Mouse (Mus musculus) c-Kit-positive CD71-positive TER-119-positive erythroid progenitor cells, embryonic 14.5 days (primary cell): ENCODE measurements at regions not wholly inside any gene's neighbourhood (a gene's known extent, or its start where the extent isn't known, plus 50 kb on each side); places are given as distances from the start of the nearest gene placed in this dataset.

Source experiments
- DNase-seq: peaks from one replicate; pipeline ENCODE4 v3.0.0-alpha.2; 2013; ENCODE audit warnings: low spot score

DNA sequence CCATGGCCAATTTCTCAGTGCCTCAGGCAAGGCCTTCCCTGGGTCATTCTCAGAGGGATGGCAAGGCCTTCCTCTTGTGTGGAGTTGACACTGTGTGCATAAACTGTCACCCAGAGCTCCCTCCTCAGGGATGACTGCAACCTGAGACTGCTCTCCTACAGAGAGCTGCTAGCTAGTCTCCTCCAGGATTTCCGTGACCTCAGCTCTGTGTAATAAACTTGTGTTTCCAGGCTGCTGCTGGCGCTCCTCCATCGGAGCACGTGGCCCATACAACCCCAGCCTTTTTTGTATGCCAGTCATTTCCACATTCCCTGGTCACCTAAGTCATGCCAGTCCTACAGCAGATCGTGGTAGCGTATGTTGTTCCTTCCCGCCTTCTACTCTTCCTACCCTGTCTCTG lies 714.3 kb upstream of the Car8 start:
- DNase-seq: no peak

GRCm38 (mm10) chr4:8949951-8950350 lies 711.1 kb upstream of the Car8 start:
- no peak for DNase-seq

GRCm38 (mm10) chr4:8949537-8949936 lies 710.7 kb upstream of the Car8 start:
- no peak for DNase-seq

DNA sequence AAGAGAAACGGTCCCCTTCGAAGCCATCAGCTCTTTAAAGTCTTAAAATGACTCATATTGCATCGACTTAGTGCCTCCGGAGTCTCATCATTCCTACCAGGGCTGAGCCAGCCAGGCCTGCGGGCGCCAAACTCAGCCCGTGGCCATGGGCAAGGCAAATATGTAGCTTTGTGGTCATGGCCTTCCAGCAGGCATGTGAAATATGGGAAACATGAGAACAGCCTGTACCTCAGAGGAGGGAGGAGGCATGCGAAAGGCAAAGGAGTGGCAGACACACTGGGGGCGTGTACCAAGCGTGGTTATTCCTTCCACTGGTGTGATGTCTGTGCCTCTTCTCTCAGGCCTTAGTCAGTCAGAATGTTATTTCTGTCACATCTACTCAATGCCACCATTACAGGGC lies 706.3 kb upstream of the Car8 start:
- DNase-seq: no peak

- no peak for DNase-seq
Observed at GRCm38 (mm10) chr4:8943080-8943479, 704.2 kb upstream of the Car8 start.

- DNase-seq: no peak
Observed at GRCm38 (mm10) chr4:8938948-8939411, 700.1 kb upstream of the Car8 start.

GRCm38 (mm10) chr4:8935899-8936298 lies 697.1 kb upstream of the Car8 start:
- DNase-seq: no peak

GRCm38 (mm10) chr4:8934541-8934940 lies 695.7 kb upstream of the Car8 start:
- no peak for DNase-seq

DNA sequence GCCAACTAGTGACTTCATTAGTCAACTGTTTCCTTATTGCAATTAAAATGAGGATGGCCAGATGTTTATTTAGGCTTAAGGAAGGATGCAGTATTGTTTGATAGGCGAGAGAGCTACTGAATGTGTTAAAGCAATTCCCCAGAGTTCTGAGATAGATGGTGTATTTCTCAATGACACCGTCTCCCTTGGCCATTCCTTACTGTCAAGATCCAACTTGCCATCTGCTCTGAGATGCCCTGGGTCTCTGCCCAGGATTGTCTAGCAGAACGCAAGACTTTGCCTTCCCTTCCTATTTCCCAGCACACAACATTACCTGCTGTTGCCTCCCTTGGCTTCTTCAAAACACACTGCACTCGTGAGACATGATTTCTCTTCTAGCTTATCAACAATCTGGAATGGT lies 690.5 kb upstream of the Car8 start:
- DNase-seq: no peak

DNA sequence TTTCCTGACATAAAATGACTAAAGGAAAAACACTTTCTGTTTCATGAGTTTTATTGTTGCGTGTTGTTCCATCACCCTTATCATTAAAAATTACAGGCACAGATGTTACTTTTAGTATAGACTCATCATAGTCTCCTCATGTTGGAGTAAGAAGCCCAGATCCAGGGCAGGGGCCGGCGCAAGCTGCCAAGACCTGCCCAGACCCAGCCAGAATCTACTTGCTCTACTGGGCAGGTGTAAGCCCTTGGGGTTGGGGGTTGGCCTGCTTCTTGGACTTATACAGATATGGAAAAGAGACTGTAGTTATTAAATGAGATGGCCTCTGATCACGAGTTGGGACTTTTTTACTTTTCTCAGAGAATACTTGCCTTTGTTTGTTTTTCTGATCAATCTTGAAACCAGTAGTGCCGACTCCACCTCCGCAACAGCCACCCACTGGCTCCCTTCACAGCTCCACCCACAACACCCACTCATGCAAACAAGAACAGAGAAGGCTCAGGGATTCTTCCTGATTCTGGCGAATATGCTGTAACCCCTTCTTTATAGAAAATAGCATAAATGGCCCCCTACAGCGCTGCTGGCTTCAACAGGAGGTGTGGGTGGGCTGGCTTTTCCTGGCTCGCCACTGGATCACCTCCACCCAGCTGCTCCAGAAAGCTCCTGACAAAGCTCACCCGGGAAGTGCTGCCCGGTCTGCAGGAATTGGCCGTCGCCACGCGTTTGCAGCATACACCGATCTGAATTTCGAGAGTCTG lies 689.9 kb upstream of the Car8 start:
- DNase-seq: no peak

- no peak for DNase-seq
Observed at GRCm38 (mm10) chr4:8927276-8927906, 688.5 kb upstream of the Car8 start.

- DNase-seq: no peak
Observed at GRCm38 (mm10) chr4:8926642-8927275, 687.9 kb upstream of the Car8 start.

DNA sequence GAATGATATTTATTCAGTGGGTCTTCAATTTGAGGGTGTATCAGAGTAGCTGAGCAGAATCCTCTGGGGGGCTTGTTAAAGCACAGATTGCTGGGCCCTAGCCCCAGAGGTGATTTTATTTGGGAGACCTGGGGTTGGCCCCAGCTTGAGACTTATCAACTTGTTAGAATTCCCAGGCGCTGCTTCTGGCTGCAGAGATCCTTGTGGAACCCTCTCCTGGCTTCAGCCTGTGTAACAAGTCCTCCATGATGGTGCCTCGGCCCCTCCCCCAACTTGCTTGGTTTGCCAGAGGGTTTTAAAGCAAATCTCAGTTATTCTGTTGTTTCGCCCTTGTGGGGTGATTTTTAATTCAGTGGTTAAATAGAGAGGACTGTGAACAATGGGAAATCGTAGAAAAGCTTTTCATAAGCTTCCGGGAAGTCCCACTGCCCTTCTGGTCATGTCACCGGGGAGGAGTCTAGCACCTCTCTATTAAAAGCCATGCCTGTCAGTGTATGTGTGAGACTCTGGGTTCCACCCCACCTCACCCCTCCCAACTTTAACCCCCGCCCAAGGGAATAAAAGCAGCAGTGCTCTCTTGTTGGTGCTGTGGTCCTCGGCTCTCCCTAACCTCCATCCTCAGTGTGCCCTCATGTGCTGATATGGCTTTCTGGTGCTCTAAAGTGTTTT lies 684.0 kb upstream of the Car8 start:
- DNase-seq: no peak

DNA sequence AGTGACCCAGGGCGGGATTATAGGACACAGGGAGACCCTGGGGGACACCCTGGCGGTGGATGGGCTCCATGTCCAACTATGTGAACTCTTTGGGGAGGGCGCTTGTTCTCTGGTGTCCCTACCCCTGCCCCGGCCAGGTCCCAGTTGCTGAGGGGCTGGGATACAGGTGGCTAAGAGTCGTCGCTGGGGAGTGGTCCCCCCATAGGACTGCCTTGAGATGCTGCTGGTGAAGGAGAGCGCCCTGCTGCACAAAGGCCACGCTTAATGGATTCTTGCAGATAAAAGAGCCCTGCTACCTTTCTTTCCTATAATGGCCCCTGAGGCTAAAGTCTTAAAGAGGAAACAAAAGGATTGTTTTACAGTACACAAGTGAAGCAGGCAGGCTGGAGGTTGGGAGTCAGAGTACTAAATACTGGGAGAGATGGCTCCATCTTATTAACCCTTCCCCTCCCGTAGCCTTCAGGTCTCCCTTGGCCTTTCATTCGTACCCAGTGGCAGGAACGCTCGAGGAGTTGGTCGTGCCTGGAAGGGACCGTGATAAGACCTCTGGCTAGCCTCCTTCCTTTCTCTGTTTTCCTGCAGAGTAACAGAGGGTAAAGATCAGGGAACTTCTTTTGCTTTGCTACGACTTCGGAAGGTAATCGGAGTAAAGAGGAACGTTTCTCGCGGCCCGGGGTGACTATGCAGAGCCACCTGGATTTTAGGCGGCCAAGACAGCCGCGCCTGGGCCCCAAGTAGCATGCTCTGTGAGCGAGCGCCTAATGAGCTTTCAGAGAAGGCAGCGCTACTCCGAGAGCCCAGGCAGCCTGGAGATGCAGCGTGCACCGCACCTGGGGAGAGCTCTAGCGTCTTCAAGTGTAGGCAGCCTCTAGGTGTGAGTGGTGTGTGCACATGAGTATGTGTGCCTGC lies 682.9 kb upstream of the Car8 start:
- DNase-seq: no peak

DNA sequence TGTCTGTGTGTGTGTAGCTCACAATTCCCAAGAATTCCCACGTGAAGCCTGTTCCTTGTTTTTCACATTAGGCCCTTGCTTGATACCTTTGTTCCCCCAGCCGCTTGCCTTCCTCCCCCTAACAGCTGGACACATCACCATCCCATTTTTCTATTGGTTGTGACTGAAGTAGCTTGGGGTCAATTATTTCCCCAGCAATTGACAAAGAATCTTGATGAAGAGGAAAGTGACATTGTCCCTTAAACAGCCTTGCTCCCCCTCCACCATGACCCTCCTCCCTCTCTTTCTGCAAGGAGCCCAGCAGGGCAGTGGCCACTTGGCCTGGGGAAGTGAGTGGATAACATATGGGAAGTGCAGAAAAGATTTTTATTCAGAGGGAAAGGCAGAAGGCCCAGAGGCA lies 681.5 kb upstream of the Car8 start:
- DNase-seq: no peak

DNA sequence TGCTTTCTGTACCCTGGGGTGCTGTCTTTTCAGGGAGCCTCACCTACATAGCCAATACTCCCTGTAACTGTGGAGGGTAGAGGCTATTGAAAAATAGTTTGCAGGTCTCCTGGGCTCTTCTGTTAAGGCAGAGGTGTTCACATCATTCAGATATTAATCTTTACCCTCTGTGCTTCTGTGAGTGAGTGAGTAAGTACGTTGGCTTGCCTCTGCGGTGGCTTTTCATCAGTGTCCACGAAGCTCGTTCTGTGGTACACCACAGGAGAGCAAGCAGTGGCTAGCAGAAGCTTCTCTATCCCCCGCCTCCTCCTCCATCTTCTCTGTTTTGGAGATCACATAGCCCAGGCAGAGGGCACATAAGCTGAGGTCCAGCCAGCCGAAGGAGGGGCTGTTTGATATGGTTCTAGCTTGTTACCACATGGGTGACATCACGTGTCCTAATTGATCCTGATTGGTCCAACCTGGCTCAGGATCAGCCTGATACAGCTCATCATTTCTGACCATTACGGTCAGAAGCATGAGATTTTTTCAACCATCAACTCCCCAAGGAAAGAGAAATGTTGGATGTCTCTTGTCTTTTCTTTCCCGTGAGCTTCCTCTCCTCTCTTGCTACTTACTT lies 680.6 kb upstream of the Car8 start:
- no peak for DNase-seq
